In the genomic region with DNA sequence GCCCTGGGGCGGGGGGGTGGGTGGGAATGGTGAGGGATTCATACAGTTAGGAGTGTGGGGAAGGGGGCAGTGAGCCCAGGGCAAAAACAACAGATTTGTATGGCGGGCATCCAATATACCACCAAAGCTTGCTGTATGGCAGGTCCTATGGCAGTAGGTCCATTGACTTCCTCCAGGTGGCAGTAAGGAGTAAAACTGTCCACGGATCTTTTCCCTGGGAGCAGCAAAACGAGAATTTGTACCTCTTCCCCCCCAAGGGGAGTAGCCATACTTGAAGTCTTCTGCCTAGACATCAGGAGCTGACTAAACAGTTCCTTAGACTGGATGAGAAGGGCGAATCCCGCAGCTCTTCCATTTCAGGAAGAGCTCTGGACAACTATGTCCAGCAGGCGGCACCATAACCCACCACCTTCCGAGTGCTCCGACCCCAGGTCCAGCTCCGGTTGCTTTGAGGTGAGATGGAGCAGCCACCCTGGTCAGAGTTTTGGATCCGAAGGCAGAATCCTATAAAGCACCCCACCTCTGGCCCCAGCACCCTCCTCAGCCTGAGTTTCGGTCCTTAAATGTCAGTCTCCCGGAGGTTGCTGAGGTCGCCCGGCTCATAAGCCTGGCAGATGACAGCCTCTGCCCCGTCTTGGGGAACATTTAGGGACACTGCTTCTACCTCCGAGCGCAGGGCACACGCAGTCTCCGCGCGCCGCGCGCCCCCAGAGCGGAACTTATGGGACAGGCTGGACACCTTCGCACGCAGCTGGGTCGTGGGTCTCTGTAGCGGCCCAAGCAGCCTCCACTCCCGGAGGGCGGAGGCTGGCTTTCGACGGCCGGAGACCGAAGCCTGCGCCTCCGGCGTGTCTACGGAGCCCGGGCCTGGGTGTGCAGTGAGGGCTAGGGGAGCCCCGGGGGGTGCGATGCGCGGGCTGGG, we compare ENCODE assay signal across 8 mouse cellular contexts. TPM values are rescaled to one million over a fixed set of nuclear protein-coding genes. Genes with fewer than 3 reads are reported as not detected.
DNase-seq lines count a peak whose midpoint lies in the region; ATAC-seq and TF ChIP-seq lines count a peak whose summit lies in the region.

No protein-coding gene starts in this region.

- intact Hi-C loops in heart, adult 2 months (cut with DNase I), result loop anchor here (1.0 to 5.0 kb wide), 4 partner anchors 17 to 267 kb away; a partner anchor contains a TSS

- TF ChIP-seq POLR2A in heart, adult 2 months (IDR thresholded peaks at IDR 0.05; ENCODE audit: insufficient read depth, low read depth, low read length), result no peak

- 0 out of 2 replicates have a peak, but pooled peaks have one; percentile 35 for ATAC-seq in liver, embryonic 12.5 days

- TF ChIP-seq CTCF in C2C12 (IDR thresholded peaks at IDR 0.05; ENCODE audit: control insufficient read depth, insufficient read depth, insufficient read length), result peak; percentile 24
- TF ChIP-seq CTCF in heart, adult 2 months (IDR thresholded peaks at IDR 0.05), result peak; percentile 90; the same call in 1 of the 2 replicates

- peak overlapping the region; percentile 72 for H3K4me2 ChIP-seq in liver, embryonic 12.5 days

- peak; percentile 80 for DNase-seq in ZHBTc4 (ENCODE audit: low read depth, low spot score)
- peak; percentile 83 for DNase-seq in embryo, embryonic 11 days
- DNase-seq in heart, adult 2 months, result peak; percentile 66 to 75
- DNase-seq in kidney, adult 18-20 months, result peak; percentile 74
- DNase-seq in monocyte, adult 2 months (ENCODE audit: low read depth in 1 of 2, low spot score in 2 of 2), result peak; percentile 18 to 40
- peak; percentile 77 for DNase-seq in testis, postnatal 10 days (ENCODE audit: low spot score)

- H3K27ac ChIP-seq in heart, adult 2 months, result no peak overlapping the region
- H3K27ac ChIP-seq in liver, embryonic 12.5 days, result no peak overlapping the region

- no peak for TF ChIP-seq EP300 in heart, adult 2 months (IDR thresholded peaks at IDR 0.05; ENCODE audit: insufficient read depth, low read depth, low read length)

- peak overlapping the region; percentile 9 for H3K9ac ChIP-seq in heart, adult 2 months (ENCODE audit: low read depth, low read length)
- H3K9ac ChIP-seq in liver, embryonic 12.5 days, result no peak overlapping the region

- H3K4me3 ChIP-seq in C2C12 (ENCODE audit: insufficient read depth, poor library complexity, severe bottlenecking), result no peak overlapping the region
- peak overlapping the region; percentile 44 for H3K4me3 ChIP-seq in heart, adult 2 months
- peak overlapping the region; percentile 50 for H3K4me3 ChIP-seq in liver, embryonic 12.5 days

- no peaks in the 10 kb centered on the region for H3K27me3 ChIP-seq in C2C12 (ENCODE audit: control insufficient read depth, insufficient read depth, insufficient read length)
- H3K27me3 ChIP-seq in heart, adult 2 months (ENCODE audit: control insufficient read depth, insufficient read depth, low read length), result peaks cover 2% of the 10 kb centered on the region; the same call in 1 of the 2 replicates
- peaks cover 90% of the 10 kb centered on the region for H3K27me3 ChIP-seq in liver, embryonic 12.5 days (replicated peaks)

- no peaks in the 10 kb centered on the region for H3K79me3 ChIP-seq in C2C12 (ENCODE audit: low read depth)

- WGBS in heart, adult 2 months, result 11% methylated on average over 45 of the region's 45 CpGs
- 3% methylated on average over 45 of the region's 45 CpGs for WGBS in liver, embryonic 12.5 days (ENCODE audit: insufficient replicate concordance)

- H3K36me3 ChIP-seq in C2C12 (ENCODE audit: control insufficient read depth, insufficient read depth), result no peaks in the 10 kb centered on the region
- no peaks in the 10 kb centered on the region for H3K36me3 ChIP-seq in heart, adult 2 months (ENCODE audit: control insufficient read depth, insufficient read depth, low read length)
- no peaks in the 10 kb centered on the region for H3K36me3 ChIP-seq in liver, embryonic 12.5 days

- H3K4me1 ChIP-seq in heart, adult 2 months (ENCODE audit: control insufficient read depth, insufficient read depth, low read length), result peaks cover under 1% of the 10 kb centered on the region; the same call in 1 of the 2 replicates
- H3K4me1 ChIP-seq in liver, embryonic 12.5 days, result peaks cover 11% of the 10 kb centered on the region

- no peaks in the 10 kb centered on the region for H3K79me2 ChIP-seq in C2C12 (ENCODE audit: control insufficient read depth, insufficient read depth)
- H3K79me2 ChIP-seq in heart, adult 2 months (replicated peaks; ENCODE audit: control insufficient read depth, insufficient read depth, low read length), result no peaks in the 10 kb centered on the region

- no peaks in the 10 kb centered on the region for H3K9me3 ChIP-seq in liver, embryonic 12.5 days (replicated peaks)

- no peak overlapping the region for H3ac ChIP-seq in C2C12 (ENCODE audit: control insufficient read depth, insufficient read length, low read depth)

TF ChIP-seq in C2C12, 6 proteins besides CTCF, POLR2A, EP300 and RAD21:
- TF ChIP-seq USF1 (IDR thresholded peaks at IDR 0.05; ENCODE audit: low read depth), result no peak
- no peak for TF ChIP-seq MAX (IDR thresholded peaks at IDR 0.05)
- no peak for TF ChIP-seq MYOG (IDR thresholded peaks at IDR 0.05; ENCODE audit: control insufficient read depth, extremely low read depth, insufficient read length)
- no peak for TF ChIP-seq FOSL1 (IDR thresholded peaks at IDR 0.05; ENCODE audit: insufficient read depth, low read length, poor library complexity, severe bottlenecking)
- TF ChIP-seq MYOD1 (IDR thresholded peaks at IDR 0.05; ENCODE audit: control insufficient read depth, insufficient read length, low read depth), result no peak
- no peak for TF ChIP-seq CEBPB (IDR thresholded peaks at IDR 0.05; ENCODE audit: low read depth)

RNA-seq across cellular contexts. Expression of a gene that starts 16.4 kb away (rescaled TPM):
- 1.7 TPM for polyA plus RNA-seq in C2C12 (2012; fragmentation: generic; extraction: Trizol)
- 1 to 10 TPM; 4.9 to 6.3 TPM for total RNA-seq in heart, adult 2 months (2021)
- 5.4 and 6.6 TPM in 2 replicates for polyA plus RNA-seq in heart, adult 2 months (2012; rRNA removed)
- 1.3 and 1.4 TPM in 2 replicates for polyA plus RNA-seq in liver, embryonic 12.5 days (2016; fragmentation: Nextera tagmentation; extraction: Ambion mirVana)

RNA-seq across cellular contexts. Expression of a gene that starts 54.4 kb away (rescaled TPM):
- polyA plus RNA-seq in C2C12 (2012; fragmentation: generic; extraction: Trizol), result 44.7 TPM
- total RNA-seq in heart, adult 2 months (2021), result 10 to 100 TPM; 23.0 to 28.1 TPM
- polyA plus RNA-seq in heart, adult 2 months (2012; rRNA removed), result 34.8 and 39.8 TPM in 2 replicates
- 105 and 116 TPM in 2 replicates for polyA plus RNA-seq in liver, embryonic 12.5 days (2016; fragmentation: Nextera tagmentation; extraction: Ambion mirVana)

Comparison
In these comparisons a context has a peak if more than half of its experiments do, and no peak if none do; other contexts are left out.
1. DNase-seq: peak in every context shown above with its lines; median percentile 83 in embryo, embryonic 11 days; 80 in ZHBTc4; 77 in testis, postnatal 10 days; 74 in kidney, adult 18-20 months; 70 in heart, adult 2 months; 29 in monocyte, adult 2 months.